Mouse (Mus musculus) liver, embryonic 14.5 days (tissue): ENCODE data around the gene Asgr1.

Source experiments
- CTCF ChIP-seq: IDR thresholded peaks from 2 replicates; pipeline ENCODE4 v1.5.1; 2016; ENCODE audit warnings: antibody characterized with exemption, low read depth, control low read depth
- EP300 ChIP-seq: IDR thresholded peaks from 2 replicates; pipeline ENCODE4 v1.6.1; 2016; ENCODE audit warnings: antibody characterized with exemption, low read depth

- TF ChIP-seq EP300: no peak
- no peak for TF ChIP-seq CTCF
Observed at GRCm38 (mm10) chr11:70039631-70040030, 14.3 kb upstream of the Asgr1 start.
